Mouse (Mus musculus) C2C12 (cell line): ENCODE data around the gene Lrtm1.

ENCODE experiments used
- CEBPB ChIP-seq: IDR thresholded peaks from one replicate; pipeline ENCODE4 v1.6.1; 2011; ENCODE audit warnings: low read depth, mild to moderate bottlenecking, control low read depth, moderate library complexity
- CTCF ChIP-seq: IDR thresholded peaks from one replicate; pipeline ENCODE4 v1.5.1; 2011; ENCODE audit not compliant: control insufficient read depth, insufficient read depth, insufficient read length
- MAX ChIP-seq: IDR thresholded peaks from one replicate; pipeline ENCODE4 v1.6.1; 2011; ENCODE audit warnings: mild to moderate bottlenecking, control low read depth
- MYOD1 ChIP-seq: IDR thresholded peaks from one replicate; pipeline ENCODE4 v1.6.1; 2011; ENCODE audit warnings: low read depth; ENCODE audit not compliant: control insufficient read depth, insufficient read length
- MYOG ChIP-seq: IDR thresholded peaks from one replicate; pipeline ENCODE4 v1.6.1; 2011; ENCODE audit not compliant: control insufficient read depth, insufficient read length; ENCODE audit errors: extremely low read depth
- USF1 ChIP-seq: IDR thresholded peaks from one replicate; pipeline ENCODE4 v1.6.1; 2011; ENCODE audit warnings: low read depth, mild to moderate bottlenecking, control low read depth, moderate library complexity

GRCm38 (mm10) chr14:29031858-29032395, 13.9 kb downstream of the Lrtm1 start:
- TF ChIP-seq MYOD1 (no peak), CTCF (no peak), MAX (no peak), CEBPB (no peak), USF1 (no peak), MYOG (no peak)
